8 mouse cellular contexts compared by ENCODE assay signal in genomic region chr4:106281492-106282122, GRCm38 (mm10). TPM values are rescaled to one million over a fixed set of nuclear protein-coding genes. Genes with fewer than 3 reads are reported as not detected.
DNase-seq lines count a peak whose midpoint lies in the region; ATAC-seq and TF ChIP-seq lines count a peak whose summit lies in the region.
"Had no signal": no experiment of that assay in that cellular context is flagged by ENCODE, and none has a peak within 500 bp of the region (broad histone marks: within the 10 kb centered on the region; RNA-seq: fewer than 3 reads in every experiment).

No protein-coding gene starts in this region.

- H3K4me1 ChIP-seq in liver, embryonic 11.5 days (replicated peaks; ENCODE audit: control insufficient read depth, insufficient read depth, low read length): peaks cover 3% of the 10 kb centered on the region; the same call in 1 of the 2 replicates
- no peaks in the 10 kb centered on the region for H3K4me1 ChIP-seq in stomach, postnatal 0 days (replicated peaks; ENCODE audit: control insufficient read depth, insufficient read depth)

- DNase-seq in urinary bladder, postnatal 14 days (ENCODE audit: low spot score): peak; percentile 40
- DNase-seq in urinary bladder, postnatal 4 days (ENCODE audit: low spot score in 2 of 2): no peak
- DNase-seq in kidney, adult 11 months: peak; percentile 84
- peak; percentile 22 for DNase-seq in liver, embryonic 11.5 days (ENCODE audit: low spot score)
- DNase-seq in stomach, postnatal 0 days (ENCODE audit: low spot score): peak; percentile 85
- DNase-seq in MN1 (ENCODE audit: low spot score): no peak

- no peaks in the 10 kb centered on the region for H3K9me3 ChIP-seq in liver, embryonic 11.5 days (ENCODE audit: control insufficient read depth, low read length)
- no peaks in the 10 kb centered on the region for H3K9me3 ChIP-seq in stomach, postnatal 0 days (ENCODE audit: control insufficient read depth, low read length)

- no peak overlapping the region for H3K27ac ChIP-seq in liver, embryonic 11.5 days (ENCODE audit: low read depth, low read length)
- H3K27ac ChIP-seq in stomach, postnatal 0 days (replicated peaks): no peak overlapping the region

- H3K36me3 ChIP-seq in liver, embryonic 11.5 days (ENCODE audit: control insufficient read depth, insufficient read depth, low read length): no peaks in the 10 kb centered on the region
- no peaks in the 10 kb centered on the region for H3K36me3 ChIP-seq in stomach, postnatal 0 days (ENCODE audit: control insufficient read depth, insufficient read depth, low read length)

- no peak for TF ChIP-seq CTCF in stomach, postnatal 0 days (IDR thresholded peaks at IDR 0.05; ENCODE audit: low read depth)

- no peaks in the 10 kb centered on the region for H3K27me3 ChIP-seq in liver, embryonic 11.5 days (replicated peaks; ENCODE audit: control insufficient read depth, insufficient read depth, low read length)
- no peaks in the 10 kb centered on the region for H3K27me3 ChIP-seq in stomach, postnatal 0 days (ENCODE audit: control insufficient read depth, insufficient read depth, low read length)
- H3K27me3 ChIP-seq: megakaryocyte, embryonic 14.5 days had no signal

- no peak overlapping the region for H3K4me2 ChIP-seq in liver, embryonic 11.5 days
- H3K4me2 ChIP-seq in stomach, postnatal 0 days (replicated peaks; ENCODE audit: low read depth): peak overlapping the region; percentile 1; the same call in 1 of the 2 replicates

- H3K9ac ChIP-seq in liver, embryonic 11.5 days (ENCODE audit: low read depth, low read length): no peak overlapping the region
- no peak overlapping the region for H3K9ac ChIP-seq in stomach, postnatal 0 days (ENCODE audit: low read length)

- 67% methylated on average over 8 of the region's 8 CpGs for WGBS in liver, embryonic 11.5 days
- 37% methylated on average over 8 of the region's 8 CpGs for WGBS in stomach, postnatal 0 days

- peak; percentile 58; the same call in 1 of the 2 replicates for ATAC-seq in common myeloid progenitor, adult 5-6 weeks (replicated peaks; ENCODE audit: low read depth, poor library complexity, severe bottlenecking)
- ATAC-seq in liver, embryonic 11.5 days (replicated peaks; ENCODE audit: low FRiP score): no peak
- ATAC-seq in stomach, postnatal 0 days (ENCODE audit: low FRiP score, low TSS enrichment): peak; percentile 72

- TF ChIP-seq EP300 in stomach, postnatal 0 days (optimal IDR thresholded peaks at IDR 0.05): no peak

- H3K4me3 ChIP-seq in liver, embryonic 11.5 days (ENCODE audit: low read depth, low read length): no peak overlapping the region
- no peak overlapping the region for H3K4me3 ChIP-seq in stomach, postnatal 0 days (ENCODE audit: low read depth, low read length)
- H3K4me3 ChIP-seq: megakaryocyte, embryonic 14.5 days had no signal

RNA-seq across cellular contexts. Expression of gene Usp24, which starts 34.4 kb away (rescaled TPM):
- total RNA-seq in common myeloid progenitor, adult 5-6 weeks (2017): 65.3 and 75.6 TPM in 2 replicates
- 12.6 and 15.1 TPM in 2 replicates for polyA plus RNA-seq in liver, embryonic 11.5 days (2014; fragmentation: Nextera tagmentation; extraction: Ambion mirVana)
- polyA plus RNA-seq in stomach, postnatal 0 days (2015; fragmentation: Nextera tagmentation; extraction: Ambion mirVana): 6.7 and 6.8 TPM in 2 replicates

Comparison
In these comparisons a context has a peak if more than half of its experiments do, and no peak if none do; other contexts are left out.
1. DNase-seq: peak in urinary bladder, postnatal 14 days (single experiment), kidney, adult 11 months (single experiment), liver, embryonic 11.5 days (single experiment) and stomach, postnatal 0 days (single experiment); none in urinary bladder, postnatal 4 days (0 of 2) and MN1 (single experiment).